Mouse (Mus musculus) adrenal gland, adult 8-10 months (tissue): Measurements from ENCODE around the gene Tmem207. TPM values are rescaled to one million over a fixed set of nuclear protein-coding genes. Genes with fewer than 3 reads are reported as not detected.

Experiments used
- DNase-seq: peaks from one replicate; pipeline ENCODE4 v3.0.0; 2022
- total RNA-seq, 4 experiments: library from RNA; stranded (reverse); gene quantifications; 2 replicates each; pipeline ENCODE4 v1.2.4; 2022

Tmem207 gene
- total RNA-seq, 4 experiments from 2014 or later = not detected

- no peak for DNase-seq
These were observed 72.4 kb downstream of the Tmem207 start for GRCm38 (mm10) chr16:26454163-26454562.

Other genes starting within 250 kb of the Tmem207 start
- gene Cldn1, start 154.9 kb downstream of the Tmem207 start, total RNA-seq = 10 to 100 TPM; 10.3 to 12.0 (median 11.3) TPM
- not detected for gene Cldn16, start 63.6 kb downstream of the Tmem207 start, total RNA-seq
- gene Il1rap, start 54.9 kb upstream of the Tmem207 start, total RNA-seq = 1 to 10 TPM; 5.2 to 9.1 (median 6.7) TPM